Mouse (Mus musculus) liver, embryonic 13.5 days (tissue): ENCODE measurements around the gene Rps6kc1. TPM values are rescaled to one million over a fixed set of nuclear protein-coding genes. Genes with fewer than 3 reads are reported as not detected.

Experiments used
- ATAC-seq: fragments of 200-750 bp; cut with Nextera tagmentation; 2 replicates; pipeline ENCODE4 v1.8.0; 2017; ENCODE audit warnings: low read depth, mild to moderate bottlenecking, moderate number of reproducible peaks, moderate library complexity
- DNase-seq: peaks from one replicate; pipeline ENCODE4 v3.0.0; 2022
- H3K27ac ChIP-seq: fragments of 300-500 bp; sonication (generic); 2 replicates; pipeline ENCODE4 v1.5.1; 2015; ENCODE audit warnings: moderate library complexity, mild to moderate bottlenecking, inconsistent platforms
- H3K27me3 ChIP-seq: fragments of 300-500 bp; sonication (generic); 2 replicates; pipeline ENCODE4 v1.6.1; 2015; ENCODE audit warnings: mild to moderate bottlenecking, inconsistent platforms
- H3K36me3 ChIP-seq: fragments of 300-500 bp; sonication (generic); 2 replicates; pipeline ENCODE4 v1.6.1; 2015; ENCODE audit warnings: mild to moderate bottlenecking, inconsistent platforms
- H3K4me1 ChIP-seq: fragments of 300-500 bp; sonication (generic); replicated peaks from 2 replicates; pipeline ENCODE4 v1.6.1; 2015; ENCODE audit warnings: inconsistent platforms
- H3K4me2 ChIP-seq: fragments of 300-500 bp; sonication (generic); 2 replicates; pipeline ENCODE4 v1.6.1; 2015; ENCODE audit warnings: inconsistent platforms, mild to moderate bottlenecking, moderate library complexity
- H3K4me3 ChIP-seq: fragments of 300-500 bp; sonication (generic); replicated peaks from 2 replicates; pipeline ENCODE4 v1.5.1; 2015; ENCODE audit warnings: mild to moderate bottlenecking, inconsistent platforms
- H3K9ac ChIP-seq: fragments of 300-500 bp; sonication (generic); 2 replicates; pipeline ENCODE4 v1.6.1; 2015; ENCODE audit warnings: mild to moderate bottlenecking, inconsistent platforms
- H3K9me3 ChIP-seq: fragments of 300-500 bp; sonication (generic); replicated peaks from 2 replicates; pipeline ENCODE4 v1.6.1; 2016; ENCODE audit warnings: inconsistent platforms
- WGBS: fragments of 180-500 bp; shearing (Covaris S2); methylation state at CpG from one replicate; pipeline ENCODE4 v1.1.7; 2015; ENCODE audit not compliant: insufficient replicate concordance; 5-methylcytosine and 5-hydroxymethylcytosine counted together
- polyA plus RNA-seq: library from polyadenylated mRNA; unstranded; fragments of >200 nt; fragmentation: Nextera tagmentation; extraction: Ambion mirVana; gene quantifications from 2 replicates; pipeline ENCODE4 v1.2.1, GENCODE M21; 2015

Gene Rps6kc1
- polyA plus RNA-seq, 1 experiment from 2014 or later = 3.6 TPM

DNA sequence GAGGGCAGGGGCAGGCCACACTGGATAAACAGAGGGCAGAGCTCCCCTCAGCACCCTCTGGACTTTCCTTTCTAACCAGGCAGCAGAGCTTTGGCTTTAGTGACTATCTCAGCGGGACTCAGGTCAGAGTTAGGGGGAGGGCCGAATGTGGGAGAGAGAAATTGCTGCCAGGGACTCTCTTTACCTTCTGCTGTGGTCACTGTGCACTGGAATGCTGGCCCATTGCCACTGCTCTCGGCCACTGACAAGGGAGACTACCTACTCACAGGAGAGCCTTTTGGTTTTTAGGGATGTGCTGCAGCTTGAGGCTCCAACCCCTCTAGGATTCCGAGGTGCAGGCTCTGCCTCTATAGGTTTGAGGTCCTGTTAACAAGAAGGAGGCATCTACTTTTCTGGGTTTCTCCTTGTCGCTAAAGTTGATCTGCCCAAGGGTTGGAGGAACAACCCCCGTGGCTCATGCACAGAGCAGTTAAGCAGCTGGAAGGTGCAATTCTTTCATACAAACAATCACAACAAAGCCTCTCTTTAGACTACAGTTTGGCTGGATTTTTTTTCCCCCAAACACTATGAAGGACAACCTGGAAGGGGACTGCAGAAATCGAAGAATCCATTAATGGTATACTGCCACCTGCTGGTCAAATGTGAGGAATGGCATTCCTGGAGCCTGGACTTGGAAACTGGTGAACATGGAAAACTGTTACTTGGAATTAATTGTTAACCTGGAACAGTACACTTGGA is 114.7 kb downstream of the Rps6kc1 start:
- ATAC-seq (peak; percentile 83), DNase-seq (no peak)
- H3K9ac ChIP-seq = no peak overlapping the region
- peak overlapping the region; percentile 76 for H3K27ac ChIP-seq
- H3K4me1 ChIP-seq = no peaks in the 10 kb centered on the region
- H3K4me2 ChIP-seq = 0 out of 2 replicates have a peak overlapping the region, but pooled peaks have one; percentile 8
- no peak overlapping the region for H3K4me3 ChIP-seq
- peaks cover 24% of the 10 kb centered on the region for H3K36me3 ChIP-seq
- no peaks in the 10 kb centered on the region for H3K9me3 ChIP-seq
- WGBS = 50% methylated on average over 7 of the region's 7 CpGs
- no peaks in the 10 kb centered on the region for H3K27me3 ChIP-seq

DNA sequence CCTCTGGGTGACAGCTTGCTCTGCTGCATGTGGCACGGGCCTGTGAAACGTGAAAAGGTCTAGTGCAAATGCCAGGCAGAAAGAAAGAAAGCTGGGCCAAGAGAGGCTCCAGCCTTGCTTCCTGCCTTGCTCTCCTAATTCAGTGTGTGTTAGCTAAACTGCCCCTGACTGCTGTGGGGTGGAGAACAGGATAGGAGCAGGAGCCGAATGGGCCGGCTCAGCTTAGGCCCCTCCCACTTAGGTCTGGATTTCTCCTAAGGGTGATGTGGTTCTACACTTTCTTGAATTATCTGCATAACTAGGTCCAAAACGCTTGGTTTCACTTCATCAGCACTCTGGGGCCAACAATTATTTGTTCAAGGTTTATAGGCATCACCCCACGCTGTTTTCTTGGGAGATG is 119.9 kb downstream of the Rps6kc1 start:
- no peak for ATAC-seq
- 70% methylated on average over 6 of the region's 6 CpGs for WGBS
- Histone ChIP-seq H3K27ac (no peak overlapping the region), H3K9ac (no peak overlapping the region), H3K27me3 (no peaks in the 10 kb centered on the region), H3K4me2 (no peak overlapping the region), H3K4me3 (no peak overlapping the region), H3K36me3 (no peaks in the 10 kb centered on the region), H3K9me3 (no peaks in the 10 kb centered on the region), H3K4me1 (no peaks in the 10 kb centered on the region)
- DNase-seq = no peak

DNA sequence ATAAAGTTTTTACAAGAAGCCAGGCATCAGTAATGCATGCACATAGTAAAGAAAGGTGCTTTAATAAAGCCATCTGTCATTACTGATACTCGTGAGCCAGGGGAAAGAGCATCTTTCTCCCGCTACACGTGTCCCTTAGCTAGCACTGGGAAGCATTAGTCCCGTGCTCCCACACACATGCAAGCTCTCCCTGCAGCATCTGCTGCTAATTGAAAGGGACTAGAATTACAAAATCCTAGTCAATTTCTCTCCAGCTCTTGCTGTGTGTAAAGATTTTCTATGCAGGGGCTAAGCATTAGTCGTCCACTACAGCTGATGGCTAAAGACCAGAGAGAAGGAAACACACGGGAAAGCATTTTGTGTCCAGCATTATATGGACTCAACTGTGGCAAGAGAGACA is 120.8 kb downstream of the Rps6kc1 start:
- Histone ChIP-seq H3K36me3 (no peaks in the 10 kb centered on the region), H3K27me3 (no peaks in the 10 kb centered on the region), H3K9ac (no peak overlapping the region), H3K9me3 (no peaks in the 10 kb centered on the region), H3K4me1 (no peaks in the 10 kb centered on the region), H3K4me2 (no peak overlapping the region), H3K4me3 (no peak overlapping the region), H3K27ac (no peak overlapping the region)
- 74% methylated on average over 6 of the region's 6 CpGs for WGBS
- ATAC-seq (no peak), DNase-seq (no peak)

DNA sequence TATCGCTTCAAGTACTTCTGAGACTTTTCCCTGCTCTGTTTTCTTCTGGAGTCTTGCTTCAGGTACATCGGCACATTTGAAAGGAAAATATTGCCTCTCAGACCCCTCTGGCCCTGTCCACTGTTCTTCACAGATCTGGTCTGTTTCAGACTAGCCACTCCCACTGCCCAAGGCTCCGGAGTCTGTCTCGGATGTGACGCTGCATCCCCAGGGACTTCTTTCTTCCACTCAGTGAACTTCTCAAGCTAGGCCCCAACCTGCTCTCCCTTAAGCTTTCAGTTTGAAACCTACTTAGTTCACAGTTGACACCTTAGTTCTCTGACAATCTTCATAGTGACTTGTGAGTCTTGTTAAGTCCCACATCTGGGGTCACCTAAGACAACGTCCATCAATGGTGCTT is 133.9 kb downstream of the Rps6kc1 start:
- Histone ChIP-seq H3K4me1 (no peaks in the 10 kb centered on the region), H3K4me2 (no peak overlapping the region), H3K36me3 (no peaks in the 10 kb centered on the region), H3K4me3 (no peak overlapping the region), H3K27me3 (no peaks in the 10 kb centered on the region), H3K9me3 (no peaks in the 10 kb centered on the region), H3K9ac (no peak overlapping the region), H3K27ac (no peak overlapping the region)
- no peak for ATAC-seq
- DNase-seq = no peak
- WGBS = 78% methylated on average over 6 of the region's 6 CpGs

DNA sequence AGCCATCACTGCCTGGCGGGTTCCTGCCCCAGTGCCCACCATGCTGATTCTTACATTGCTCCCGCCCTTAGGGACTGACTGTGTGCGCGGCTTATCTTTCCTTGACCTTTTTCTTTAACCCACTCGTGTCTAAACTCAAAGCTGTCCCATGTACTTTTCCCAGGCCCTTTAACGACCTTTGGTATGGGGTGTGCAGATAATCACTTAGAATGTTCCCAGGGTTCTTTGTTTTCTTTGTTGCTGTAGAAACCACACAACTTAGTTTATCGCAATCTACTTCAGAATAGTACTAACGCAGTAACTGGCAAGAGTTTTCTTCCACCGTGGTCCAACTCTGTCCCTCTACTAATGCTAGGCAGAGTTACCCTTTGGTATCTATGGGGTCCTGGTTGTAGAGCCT is 135.3 kb downstream of the Rps6kc1 start:
- Histone ChIP-seq H3K9ac (no peak overlapping the region), H3K4me2 (no peak overlapping the region), H3K4me1 (peaks cover 6% of the 10 kb centered on the region; the same call in 1 of the 2 replicates), H3K27ac (no peak overlapping the region), H3K9me3 (no peaks in the 10 kb centered on the region), H3K27me3 (no peaks in the 10 kb centered on the region), H3K4me3 (no peak overlapping the region), H3K36me3 (no peaks in the 10 kb centered on the region)
- no peak for DNase-seq
- ATAC-seq = no peak
- WGBS = 74% methylated on average over 9 of the region's 9 CpGs

DNA sequence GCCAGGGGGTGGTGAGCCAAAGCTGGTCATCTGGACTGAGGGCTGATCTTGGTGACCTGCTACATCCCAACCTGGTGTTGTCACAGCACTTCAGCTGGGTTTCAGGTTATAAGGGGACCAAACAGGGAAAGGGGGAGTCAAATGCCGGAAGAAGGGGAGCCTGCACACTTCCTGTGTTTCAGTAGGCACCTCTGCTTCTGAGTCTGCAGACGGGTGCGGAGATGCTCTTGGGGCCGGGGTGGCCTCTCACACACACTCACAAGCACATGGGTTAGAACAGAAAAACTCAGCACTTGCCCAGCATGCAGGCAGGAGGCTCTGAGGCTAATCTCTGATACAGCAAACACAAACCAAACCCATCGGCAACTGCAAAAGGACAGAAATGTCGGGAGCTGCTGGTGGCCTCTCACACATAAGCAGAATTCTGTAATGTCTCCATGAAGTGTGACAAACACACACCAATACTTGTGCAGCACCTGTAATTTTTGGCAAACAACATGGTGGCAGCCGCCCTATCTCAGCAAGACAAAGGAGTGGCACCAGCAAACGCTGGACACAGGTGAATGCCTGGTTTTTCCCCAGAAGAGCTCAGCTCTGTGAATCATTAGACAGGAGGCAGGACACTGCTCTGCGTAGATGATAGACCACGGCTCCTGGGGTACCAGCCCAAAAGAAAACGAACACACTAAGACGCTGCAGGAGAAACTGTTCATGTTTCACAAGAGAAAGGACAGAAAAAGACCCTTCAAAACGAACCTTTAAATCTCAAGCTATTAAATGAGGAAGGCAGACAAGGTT is 139.3 kb downstream of the Rps6kc1 start:
- Histone ChIP-seq H3K27me3 (no peaks in the 10 kb centered on the region), H3K36me3 (no peaks in the 10 kb centered on the region), H3K9me3 (no peaks in the 10 kb centered on the region), H3K4me2 (no peak overlapping the region), H3K27ac (no peak overlapping the region; the same call in 1 of the 2 replicates), H3K4me1 (peaks cover 11% of the 10 kb centered on the region; the same call in 1 of the 2 replicates), H3K4me3 (no peak overlapping the region), H3K9ac (no peak overlapping the region)
- ATAC-seq (no peak), DNase-seq (no peak)
- WGBS = 74% methylated on average over 13 of the region's 13 CpGs

DNA sequence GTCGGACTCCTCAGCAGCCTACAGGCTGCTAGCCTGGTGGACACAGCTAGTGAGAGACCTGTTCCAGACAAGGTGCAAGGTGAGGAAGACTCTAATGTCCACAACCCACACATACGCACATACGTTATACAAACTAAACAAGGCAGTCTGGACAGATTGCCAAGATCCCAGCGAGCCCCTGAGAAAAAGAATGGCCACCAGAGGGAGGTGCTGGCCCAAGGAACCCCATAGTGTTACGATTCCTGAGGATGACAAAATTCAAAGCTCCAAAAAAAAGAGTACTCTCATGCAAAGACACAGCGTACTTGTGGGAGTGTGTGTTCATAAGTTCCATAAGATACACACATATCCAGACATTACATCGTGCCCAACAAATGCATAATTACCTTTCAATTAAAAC is 141.8 kb downstream of the Rps6kc1 start:
- no peak overlapping the region for H3K4me2 ChIP-seq
- ATAC-seq = no peak
- no peak overlapping the region for H3K9ac ChIP-seq
- peaks cover 11% of the 10 kb centered on the region; the same call in 1 of the 2 replicates for H3K4me1 ChIP-seq
- H3K9me3 ChIP-seq = no peaks in the 10 kb centered on the region; the same call in 1 of the 2 replicates
- no peak for DNase-seq
- no peaks in the 10 kb centered on the region for H3K27me3 ChIP-seq
- no peaks in the 10 kb centered on the region for H3K36me3 ChIP-seq
- H3K27ac ChIP-seq = no peak overlapping the region
- no peak overlapping the region for H3K4me3 ChIP-seq
- 67% methylated on average over 7 of the region's 7 CpGs for WGBS

DNA sequence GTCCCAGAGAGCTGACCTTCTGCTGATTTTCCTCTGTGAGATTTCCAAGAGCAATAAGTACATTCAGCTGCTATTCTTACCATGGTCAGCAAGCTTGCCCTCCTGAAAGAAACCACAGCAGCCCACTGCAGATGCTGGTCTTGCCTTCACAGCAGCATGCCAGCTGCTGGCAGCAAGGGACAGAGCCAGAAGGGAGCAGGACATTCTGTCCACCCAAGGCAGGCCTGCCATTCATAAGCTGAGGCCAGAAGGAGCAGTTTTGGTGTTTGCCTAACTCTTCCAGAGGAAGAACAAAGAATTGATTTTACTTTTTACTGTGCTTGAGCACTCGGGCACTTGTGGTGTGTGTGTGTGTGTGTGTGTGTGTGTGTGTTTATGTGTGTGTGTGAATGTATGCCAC is 143.3 kb downstream of the Rps6kc1 start:
- Histone ChIP-seq H3K4me3 (no peak overlapping the region), H3K27me3 (no peaks in the 10 kb centered on the region), H3K4me2 (no peak overlapping the region), H3K36me3 (no peaks in the 10 kb centered on the region), H3K9me3 (no peaks in the 10 kb centered on the region; the same call in 1 of the 2 replicates), H3K9ac (no peak overlapping the region), H3K27ac (no peak overlapping the region), H3K4me1 (peaks cover 11% of the 10 kb centered on the region; the same call in 1 of the 2 replicates)
- DNase-seq (no peak), ATAC-seq (no peak)
- 41% methylated on average over 1 of the region's 1 CpGs for WGBS

DNA sequence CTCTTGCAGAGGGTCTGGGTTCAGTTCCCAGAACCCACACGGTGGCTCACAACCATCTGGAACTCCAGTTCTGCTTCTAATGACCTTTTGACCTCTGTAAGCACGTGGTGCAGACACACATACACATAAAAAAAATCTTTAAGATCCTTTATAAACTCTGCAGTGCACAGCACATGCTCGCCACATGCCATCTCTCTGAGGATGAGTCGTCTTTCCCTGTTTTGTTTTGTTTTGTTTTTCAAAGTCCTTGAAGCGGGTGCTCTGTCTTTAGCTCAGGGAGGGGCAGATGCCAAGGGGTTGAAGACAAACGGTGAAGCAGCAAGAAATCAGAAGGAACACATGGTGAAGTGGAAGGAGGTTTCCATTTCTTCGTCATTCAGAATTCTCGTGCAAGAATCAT is 143.9 kb downstream of the Rps6kc1 start:
- Histone ChIP-seq H3K27me3 (no peaks in the 10 kb centered on the region), H3K36me3 (no peaks in the 10 kb centered on the region), H3K9ac (no peak overlapping the region), H3K27ac (no peak overlapping the region), H3K9me3 (no peaks in the 10 kb centered on the region; the same call in 1 of the 2 replicates), H3K4me2 (no peak overlapping the region), H3K4me3 (no peak overlapping the region), H3K4me1 (peaks cover 11% of the 10 kb centered on the region; the same call in 1 of the 2 replicates)
- no peak for DNase-seq
- ATAC-seq = no peak
- 50% methylated on average over 8 of the region's 8 CpGs for WGBS

DNA sequence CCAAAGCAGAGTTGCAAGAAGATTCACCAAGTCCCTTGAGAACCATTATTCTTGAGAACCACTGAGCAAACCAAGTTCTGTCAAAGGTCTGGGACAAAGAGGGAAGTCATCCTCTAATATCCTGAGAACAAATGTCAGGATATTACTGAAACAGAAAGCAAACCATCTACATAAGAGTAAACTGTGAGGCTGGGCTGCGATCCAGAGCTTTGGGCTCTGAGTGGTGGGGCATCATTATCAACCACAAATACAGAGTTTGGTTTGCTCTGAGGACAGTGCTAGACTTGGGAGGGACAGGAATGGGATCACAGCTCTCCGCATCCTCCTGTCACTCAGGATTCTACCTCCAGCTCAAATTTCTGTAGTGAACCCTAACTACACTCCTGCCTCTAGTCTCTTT is 144.8 kb downstream of the Rps6kc1 start:
- Histone ChIP-seq H3K4me1 (peaks cover 7% of the 10 kb centered on the region; the same call in 1 of the 2 replicates), H3K27me3 (no peaks in the 10 kb centered on the region), H3K9me3 (no peaks in the 10 kb centered on the region; the same call in 1 of the 2 replicates), H3K36me3 (no peaks in the 10 kb centered on the region), H3K9ac (no peak overlapping the region), H3K4me2 (no peak overlapping the region), H3K27ac (no peak overlapping the region), H3K4me3 (no peak overlapping the region)
- WGBS = 64% methylated on average over 2 of the region's 2 CpGs
- ATAC-seq (no peak), DNase-seq (no peak)

DNA sequence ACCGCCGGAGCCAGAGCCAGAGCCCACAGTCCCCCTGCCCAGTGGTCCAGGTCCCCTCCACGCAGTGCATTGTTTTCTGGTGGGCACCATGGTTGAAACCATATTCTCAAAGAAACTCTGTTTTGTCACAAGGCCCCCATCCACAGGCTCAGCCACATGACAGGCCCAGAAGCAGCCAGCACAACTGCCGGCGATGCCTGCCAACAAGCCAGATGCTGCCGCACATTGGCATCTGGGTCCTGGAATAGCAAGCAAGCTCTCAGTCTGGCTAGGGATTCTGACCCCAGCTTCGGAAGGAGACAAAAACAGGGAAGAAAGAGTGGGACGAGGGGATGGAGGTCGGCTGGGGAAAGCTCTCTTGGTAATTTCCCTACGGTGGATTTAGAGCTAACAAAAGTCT is 147.8 kb downstream of the Rps6kc1 start:
- Histone ChIP-seq H3K4me1 (no peaks in the 10 kb centered on the region), H3K9ac (no peak overlapping the region), H3K36me3 (no peaks in the 10 kb centered on the region), H3K9me3 (no peaks in the 10 kb centered on the region; the same call in 1 of the 2 replicates), H3K27ac (no peak overlapping the region), H3K27me3 (no peaks in the 10 kb centered on the region), H3K4me3 (no peak overlapping the region), H3K4me2 (no peak overlapping the region)
- ATAC-seq = no peak
- 75% methylated on average over 10 of the region's 10 CpGs for WGBS
- no peak for DNase-seq
